Mouse (Mus musculus): ENCODE measurements around the gene Ptprd. TPM values are rescaled to one million over a fixed set of nuclear protein-coding genes. Genes with fewer than 3 reads are reported as not detected.

The Ptprd gene
- total RNA-seq, 2 experiments from 2014 or later = 7.3 to 9.6 TPM

GRCm38 (mm10) chr4:76351201-76351979 lies 1860.4 kb downstream of the Ptprd start:
- intact Hi-C loops (cut with DNase I) = no loop called here
- no peak for DNase-seq

GRCm38 (mm10) chr4:76350241-76350962 lies 1861.4 kb downstream of the Ptprd start:
- intact Hi-C loops (cut with DNase I) = no loop called here
- no peak for DNase-seq

DNA sequence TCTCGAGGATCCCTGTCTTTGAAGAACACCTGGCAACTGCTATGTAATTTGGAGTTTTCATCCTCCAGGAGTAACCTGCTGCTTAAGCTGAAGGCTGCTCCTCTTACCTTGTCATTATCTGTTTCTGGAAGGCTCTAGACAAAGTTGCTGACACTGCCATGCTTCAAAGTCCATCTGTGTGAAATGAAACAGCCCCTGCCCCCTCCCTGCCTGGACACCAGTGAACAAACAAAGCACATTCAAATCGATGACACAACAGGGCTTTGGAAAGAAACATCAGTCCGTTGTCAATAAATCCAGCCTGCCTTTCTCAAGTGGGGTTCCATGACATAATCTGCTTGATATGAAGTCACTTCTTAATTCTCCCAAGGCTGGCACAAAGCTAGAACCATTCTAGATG lies 1867.7 kb downstream of the Ptprd start:
- no peak for DNase-seq
- intact Hi-C loops (cut with DNase I) = no loop called here

DNA sequence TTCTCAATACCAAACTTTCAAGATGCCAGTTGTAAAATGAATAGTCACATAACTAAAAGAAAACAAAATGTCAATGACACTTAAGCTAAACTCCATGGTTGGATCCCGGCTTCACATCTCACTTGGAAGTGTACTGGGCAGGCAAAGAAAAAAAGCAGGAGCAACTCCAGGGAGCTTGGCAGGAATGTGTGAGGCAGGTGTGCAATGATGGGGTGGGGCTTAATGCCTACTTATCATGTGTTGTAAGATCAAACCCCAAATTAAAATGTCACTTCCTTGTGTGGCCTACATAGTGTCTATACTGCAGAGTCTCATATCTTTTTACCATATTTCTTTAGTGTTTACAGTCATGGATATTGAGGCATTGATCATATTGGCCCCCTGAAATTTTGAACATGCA lies 1873.8 kb downstream of the Ptprd start:
- intact Hi-C loops (cut with DNase I) = no loop called here

DNA sequence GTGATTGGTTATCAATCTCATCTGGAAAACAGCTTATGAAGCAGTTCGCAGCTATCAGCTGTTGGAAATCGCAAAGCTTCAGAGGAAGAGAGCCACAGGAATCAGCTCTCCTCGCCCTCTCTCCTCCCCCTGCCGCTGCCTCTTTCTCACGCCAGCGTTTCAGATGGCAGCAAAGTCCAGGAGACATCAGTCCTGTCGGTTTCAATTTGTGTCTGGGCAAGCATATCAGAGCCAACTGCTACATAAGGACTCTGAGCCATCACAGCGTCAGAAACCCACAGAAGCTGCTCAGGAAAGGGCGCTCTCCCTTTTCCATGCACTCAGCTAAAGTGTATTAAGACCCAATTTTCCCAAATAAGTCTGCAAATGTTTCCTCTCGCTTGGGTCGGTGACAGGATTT lies 1884.4 kb downstream of the Ptprd start:
- DNase-seq = peak; percentile 9 to 12

More for the DNA sequence above, 1873.8 kb downstream of the Ptprd start:
- DNase-seq = no peak

GRCm38 (mm10) chr4:76325646-76326045 lies 1886.1 kb downstream of the Ptprd start:
- intact Hi-C loops (cut with DNase I) = no loop called here

More for the DNA sequence above, 1884.4 kb downstream of the Ptprd start:
- intact Hi-C loops (cut with DNase I) = no loop called here

GRCm38 (mm10) chr4:76324928-76325327 lies 1886.8 kb downstream of the Ptprd start:
- DNase-seq = no peak
- intact Hi-C loops (cut with DNase I) = no loop called here

More at GRCm38 (mm10) chr4:76325646-76326045, 1886.1 kb downstream of the Ptprd start:
- DNase-seq = no peak

DNA sequence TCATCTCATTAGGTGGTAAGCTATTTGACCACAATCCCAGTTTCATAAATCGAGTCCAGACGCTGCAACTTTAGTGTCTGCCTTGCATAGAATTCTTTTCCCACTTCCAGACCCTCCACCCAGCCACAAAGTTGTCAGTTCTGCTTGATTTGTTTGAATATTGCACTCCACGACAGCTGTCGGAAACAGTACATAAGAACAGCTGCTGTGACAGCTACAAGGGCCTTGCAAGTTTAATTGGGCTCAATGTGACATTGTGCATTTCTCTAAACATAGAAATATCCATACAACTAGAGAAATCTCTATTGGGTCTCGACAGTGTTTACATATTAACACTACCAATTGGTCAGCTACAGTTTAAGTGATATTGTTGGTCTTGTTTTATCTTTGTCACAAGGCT lies 1887.3 kb downstream of the Ptprd start:
- no peak for DNase-seq
- intact Hi-C loops (cut with DNase I) = no loop called here

GRCm38 (mm10) chr4:76319874-76320273 lies 1891.9 kb downstream of the Ptprd start:
- intact Hi-C loops (cut with DNase I) = no loop called here
- DNase-seq = no peak

GRCm38 (mm10) chr4:76315977-76316376 lies 1895.8 kb downstream of the Ptprd start:
- no peak for DNase-seq
- intact Hi-C loops (cut with DNase I) = no loop called here

GRCm38 (mm10) chr4:76313749-76314148 lies 1898.0 kb downstream of the Ptprd start:
- DNase-seq = no peak
- intact Hi-C loops (cut with DNase I) = no loop called here

DNA sequence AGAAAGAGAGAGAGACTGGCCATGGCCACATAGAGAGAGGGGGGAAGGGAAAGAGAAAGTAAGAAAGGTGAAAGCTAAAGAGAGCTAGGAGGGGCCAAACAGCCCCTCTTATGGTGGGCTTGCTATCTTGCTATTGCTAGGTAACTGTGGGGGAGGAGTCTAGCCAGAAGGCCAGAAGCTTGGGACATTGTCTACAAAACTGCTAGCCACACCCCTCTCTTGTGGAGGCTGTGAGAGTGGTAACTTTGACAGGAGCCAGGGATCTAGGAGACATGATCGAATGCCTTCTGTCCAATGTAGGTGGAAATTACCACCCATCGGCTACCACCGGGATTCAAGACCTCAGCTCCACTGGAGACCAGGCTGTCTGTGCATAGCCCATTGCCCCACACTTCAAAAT lies 1899.2 kb downstream of the Ptprd start:
- no peak for DNase-seq
- intact Hi-C loops (cut with DNase I) = no loop called here

DNA sequence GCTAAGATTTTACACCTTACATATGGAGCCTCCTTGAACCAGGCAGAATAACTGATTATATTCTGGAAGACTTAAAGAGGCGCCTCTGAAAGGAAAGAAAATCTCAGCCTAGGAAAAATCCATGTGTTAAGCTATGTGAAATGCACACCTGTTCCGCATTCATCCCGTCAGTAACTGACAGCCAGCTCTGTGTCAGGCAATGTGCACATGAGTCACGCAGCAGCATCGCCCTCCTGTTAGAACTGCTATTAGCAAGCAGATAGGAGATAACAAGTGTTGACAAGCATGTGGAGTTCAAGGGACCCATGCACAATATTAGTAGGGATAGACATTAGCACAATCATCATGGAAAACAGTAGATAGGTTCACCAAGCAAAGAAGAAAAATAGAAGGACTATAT lies 1905.8 kb downstream of the Ptprd start:
- intact Hi-C loops (cut with DNase I) = no loop called here
- no peak for DNase-seq

DNA sequence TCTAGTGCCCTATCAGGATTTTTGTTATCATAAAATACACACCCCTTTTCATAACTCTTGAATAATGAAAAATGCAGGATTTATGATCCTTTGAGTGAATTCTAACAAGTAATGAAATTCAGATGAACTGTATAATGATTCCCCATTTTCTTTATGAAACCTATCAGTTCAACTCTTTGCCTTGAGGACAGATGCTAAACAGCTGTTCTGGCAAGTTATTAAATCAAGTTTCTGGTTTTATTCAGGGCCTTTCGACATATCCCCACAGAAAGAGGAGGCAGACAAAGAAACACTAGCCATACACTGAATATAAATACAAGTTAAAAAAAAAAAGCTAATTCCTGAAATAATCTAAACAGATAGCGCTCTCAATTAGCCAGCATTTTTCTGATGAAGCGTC lies 1914.4 kb downstream of the Ptprd start:
- no peak for DNase-seq
- intact Hi-C loops (cut with DNase I) = no loop called here

GRCm38 (mm10) chr4:76292733-76293357 lies 1918.9 kb downstream of the Ptprd start:
- intact Hi-C loops (cut with DNase I) = no loop called here

GRCm38 (mm10) chr4:76290484-76290818 lies 1921.3 kb downstream of the Ptprd start:
- intact Hi-C loops (cut with DNase I) = no loop called here
- DNase-seq = no peak

More at GRCm38 (mm10) chr4:76292733-76293357, 1918.9 kb downstream of the Ptprd start:
- DNase-seq = no peak

DNA sequence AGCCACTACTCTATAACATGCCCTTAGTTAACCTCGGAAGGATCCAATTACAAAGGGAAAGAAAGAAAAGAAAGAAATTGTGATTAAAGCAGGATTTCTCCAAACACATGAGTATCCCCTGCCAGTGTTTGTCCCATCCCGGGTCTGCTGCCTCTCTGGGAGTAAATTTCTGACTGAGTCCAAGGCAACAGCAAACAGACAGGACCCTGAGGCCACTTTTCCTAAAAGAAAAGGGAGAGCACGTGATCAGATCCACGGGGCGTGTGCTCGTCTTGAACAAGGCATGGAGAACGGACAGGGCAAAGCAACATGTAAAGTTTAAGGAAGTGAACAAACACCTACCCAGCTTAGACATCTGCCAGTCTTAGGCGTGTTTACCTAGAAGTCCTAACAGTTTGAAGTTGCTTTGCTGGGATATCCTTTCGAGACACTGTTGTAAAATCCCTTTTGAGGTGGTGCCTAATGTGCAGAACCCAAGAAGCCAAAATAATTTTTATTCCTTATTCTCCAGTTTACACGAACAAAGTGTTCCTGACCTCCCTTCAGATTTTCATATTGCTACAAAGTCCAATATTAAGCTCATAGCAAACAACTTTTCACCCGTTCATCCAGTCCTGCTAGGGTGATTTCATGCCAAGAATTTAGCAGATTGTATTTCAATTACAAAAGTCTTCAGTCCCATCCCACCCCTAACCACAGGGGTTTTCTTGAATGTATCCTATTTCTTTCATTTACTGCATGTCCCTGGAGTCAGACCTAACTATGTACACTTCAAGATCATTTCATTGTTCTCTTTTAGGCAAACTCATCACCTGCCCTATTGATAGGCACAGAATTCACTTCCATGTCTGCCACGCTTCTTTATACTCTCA lies 1921.9 kb downstream of the Ptprd start:
- DNase-seq = no peak
- intact Hi-C loops (cut with DNase I) = no loop called here

DNA sequence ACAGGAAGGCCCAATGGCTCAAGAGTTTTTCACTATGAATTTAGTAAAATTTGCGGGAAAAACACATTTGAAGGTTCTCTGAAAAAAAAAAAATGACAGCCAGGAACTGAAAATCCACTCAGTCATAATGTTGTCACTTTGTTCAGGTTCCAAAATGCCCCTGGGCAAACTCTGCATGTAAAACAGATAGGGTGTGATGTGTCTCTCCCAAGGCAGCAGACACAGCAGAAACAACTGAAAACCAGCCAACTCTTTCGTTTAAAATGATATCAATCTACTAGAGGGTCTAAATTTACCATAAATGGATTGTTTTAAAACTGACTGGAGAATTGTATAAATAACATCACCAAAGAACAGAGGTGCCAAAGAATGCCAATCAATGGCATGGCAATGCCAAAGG lies 1925.7 kb downstream of the Ptprd start:
- intact Hi-C loops (cut with DNase I) = no loop called here
- DNase-seq = no peak

DNA sequence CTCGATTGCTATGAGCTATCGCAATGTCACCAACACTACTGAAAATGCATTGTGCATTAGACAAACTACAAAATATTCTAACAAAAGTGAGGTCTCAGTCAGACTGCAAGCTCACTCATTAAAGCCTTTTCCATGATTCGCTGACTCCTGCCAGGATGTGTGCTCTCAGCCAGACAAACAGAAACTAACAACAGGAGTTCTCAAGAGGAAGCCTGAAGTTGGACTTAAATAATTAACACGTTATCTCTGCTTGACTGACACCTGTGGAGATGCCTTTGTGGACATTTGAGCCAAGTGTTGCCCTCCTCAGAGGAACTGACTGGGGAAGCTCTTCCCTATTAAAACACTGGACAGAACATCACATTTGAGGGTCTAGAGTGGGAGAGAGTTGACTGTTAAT lies 1928.9 kb downstream of the Ptprd start:
- DNase-seq = no peak
- intact Hi-C loops (cut with DNase I) = no loop called here

DNA sequence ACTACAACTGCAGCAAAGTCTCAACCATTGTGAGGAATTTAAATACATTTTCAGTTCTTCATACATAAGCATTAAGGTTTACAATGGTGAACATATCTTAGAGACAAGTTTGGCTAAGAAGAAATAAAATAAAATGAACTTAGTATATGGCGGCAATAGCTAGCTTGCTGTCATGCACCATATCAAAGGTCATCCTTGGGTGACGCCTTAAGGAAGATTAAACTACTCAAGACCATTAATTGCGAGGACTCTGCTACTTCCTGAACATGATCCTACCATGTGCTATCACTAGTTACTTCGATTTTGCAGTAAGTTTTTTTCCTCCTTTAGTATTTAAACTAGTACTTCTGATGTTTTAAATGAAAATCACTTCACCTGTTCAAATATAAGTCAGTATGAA lies 1949.0 kb downstream of the Ptprd start:
- intact Hi-C loops (cut with DNase I) = no loop called here
- no peak for DNase-seq

DNA sequence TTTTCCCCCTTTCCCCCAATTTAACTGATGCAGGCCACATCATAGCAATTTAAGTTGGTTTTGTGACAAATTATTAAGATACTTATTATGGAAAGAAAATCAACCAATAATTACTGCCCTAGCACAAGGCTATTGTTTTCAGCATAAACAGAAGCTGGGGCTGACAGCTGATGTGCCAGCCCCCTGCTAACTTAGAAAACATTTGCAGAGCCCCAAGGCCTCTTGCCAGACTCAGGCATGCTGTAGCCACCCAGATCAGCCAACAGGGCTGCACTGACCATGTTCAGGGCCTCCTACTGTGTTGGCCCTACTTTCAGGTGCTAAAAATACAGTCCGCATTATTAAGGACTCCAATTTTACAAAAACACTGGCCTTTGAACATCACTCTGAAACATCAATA lies 1951.1 kb downstream of the Ptprd start:
- DNase-seq = no peak
- intact Hi-C loops (cut with DNase I) = no loop called here

Data from heart, postnatal 36 days (tissue).